Mouse (Mus musculus) cerebellum, postnatal 25 days (tissue): ENCODE results near the gene Cdk6.
"Not testable (repeated sequence)": the region's sequence is repeated elsewhere in the genome, so short reads cannot be mapped to it uniquely, and the experiment has no call there.

ENCODE experiments used
- DNase-seq, 2 experiments: peaks; one replicate each; pipeline ENCODE4 v3.0.0; 2021; ENCODE audit warnings: mixed read lengths in 2 of 2

Gene Cdk6

DNA sequence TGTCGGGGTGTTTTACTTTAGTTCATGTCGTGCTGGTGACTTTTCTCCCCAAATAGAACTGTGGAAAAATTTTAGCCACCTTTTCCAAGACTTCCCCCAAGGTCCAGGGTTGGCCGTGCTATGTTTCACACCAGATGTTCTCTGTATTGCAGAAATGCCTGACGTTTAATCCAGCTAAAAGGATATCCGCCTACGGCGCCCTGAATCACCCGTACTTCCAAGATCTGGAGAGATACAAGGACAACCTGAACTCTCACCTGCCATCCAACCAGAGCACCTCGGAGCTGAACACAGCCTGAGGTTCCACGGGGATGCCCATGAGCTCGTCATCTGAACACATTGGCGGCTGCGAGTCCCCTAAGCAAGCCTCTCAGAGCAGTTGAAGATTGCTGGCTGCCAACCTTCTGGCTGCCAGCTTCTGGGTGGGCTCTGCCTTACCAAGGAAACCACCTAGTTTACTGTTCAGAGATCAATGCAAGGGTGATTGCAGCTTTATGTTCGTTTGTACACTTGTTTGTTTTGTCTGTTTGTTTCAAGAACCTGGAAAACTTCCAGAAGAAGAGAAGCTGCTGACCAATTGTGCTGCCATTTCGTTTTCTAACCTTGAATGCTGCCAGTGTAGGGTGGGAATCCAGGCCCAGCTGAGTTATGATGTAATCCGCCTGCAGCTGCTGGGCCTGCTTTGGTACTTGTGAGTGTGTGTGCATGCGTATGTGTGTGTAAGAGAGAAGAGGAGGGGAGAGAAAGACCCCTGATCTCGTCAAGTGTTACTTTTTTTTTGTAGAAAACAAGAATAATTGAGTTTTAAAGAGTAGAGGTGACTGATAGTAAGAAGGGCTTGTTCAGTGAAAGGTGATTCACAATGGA, 179.4 kb downstream of the Cdk6 start:
- DNase-seq, result no peak

DNA sequence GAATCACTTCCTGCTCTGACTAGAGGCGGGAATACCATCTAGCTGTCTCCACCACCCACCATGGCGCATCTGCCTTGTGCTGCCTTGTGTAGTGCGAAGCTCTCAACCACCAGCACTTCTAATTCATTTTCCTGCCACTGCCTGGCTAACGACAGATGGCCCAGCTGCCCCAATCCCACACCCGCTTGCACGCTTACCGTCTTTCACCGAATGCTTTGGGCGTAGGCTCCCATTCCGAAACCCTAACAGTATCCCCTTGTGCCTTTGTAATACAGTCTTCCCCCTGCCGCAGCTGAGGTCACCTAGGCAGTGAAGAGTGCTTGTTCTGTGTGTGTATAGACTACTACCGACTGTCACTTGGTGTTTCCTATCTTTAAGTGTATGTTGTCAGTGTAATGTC, 180.5 kb downstream of the Cdk6 start:
- no peak for DNase-seq

DNA sequence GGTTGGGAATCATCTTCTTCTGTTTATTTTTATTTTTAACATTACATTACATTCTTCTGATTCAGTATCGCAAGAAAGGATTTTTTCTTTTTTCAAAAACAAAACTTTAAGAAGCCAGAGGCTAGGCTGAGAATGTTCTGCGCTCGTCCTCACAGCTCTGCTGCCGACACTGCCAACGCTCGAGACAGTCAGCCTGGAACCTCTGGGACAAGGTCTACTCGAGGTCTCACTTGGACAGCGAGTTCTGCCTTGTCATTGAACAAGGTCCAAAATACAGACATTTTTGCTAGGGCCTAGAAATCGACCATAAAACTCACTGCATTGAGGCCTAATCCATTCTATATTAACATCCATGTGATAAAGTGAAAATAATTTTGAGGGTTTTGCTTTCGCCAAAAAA, 181.5 kb downstream of the Cdk6 start:
- no peak for DNase-seq

DNA sequence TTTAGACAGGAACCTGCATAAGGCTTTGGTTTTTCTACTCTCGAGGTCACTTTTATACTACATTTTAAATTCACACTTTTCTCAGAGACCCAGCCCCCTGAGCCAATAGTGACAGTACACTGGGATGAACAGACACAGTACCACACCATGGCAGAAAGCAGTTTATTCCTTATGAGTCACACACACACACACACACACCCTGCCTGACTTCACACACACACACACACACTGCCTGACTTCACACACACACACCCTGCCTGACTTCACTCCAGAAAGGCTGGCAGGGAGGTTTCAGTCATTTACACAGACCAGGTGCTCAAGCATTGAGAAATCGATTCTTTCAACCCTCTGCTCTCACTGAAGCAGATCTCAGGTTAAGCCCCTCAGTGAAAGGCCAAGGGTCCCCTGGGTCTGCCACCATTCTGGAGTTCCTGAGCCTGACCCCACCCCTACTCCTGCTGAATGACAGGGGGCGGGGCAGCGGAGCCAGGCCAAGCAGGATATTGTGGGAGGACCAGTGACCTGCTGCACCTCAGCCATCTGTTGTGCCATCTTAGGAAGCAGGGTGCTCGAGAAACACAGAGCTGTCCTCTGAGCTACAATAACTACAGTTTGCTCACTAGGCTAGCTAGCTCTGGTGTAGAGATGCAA, 185.9 kb downstream of the Cdk6 start:
- DNase-seq, result no peak

DNA sequence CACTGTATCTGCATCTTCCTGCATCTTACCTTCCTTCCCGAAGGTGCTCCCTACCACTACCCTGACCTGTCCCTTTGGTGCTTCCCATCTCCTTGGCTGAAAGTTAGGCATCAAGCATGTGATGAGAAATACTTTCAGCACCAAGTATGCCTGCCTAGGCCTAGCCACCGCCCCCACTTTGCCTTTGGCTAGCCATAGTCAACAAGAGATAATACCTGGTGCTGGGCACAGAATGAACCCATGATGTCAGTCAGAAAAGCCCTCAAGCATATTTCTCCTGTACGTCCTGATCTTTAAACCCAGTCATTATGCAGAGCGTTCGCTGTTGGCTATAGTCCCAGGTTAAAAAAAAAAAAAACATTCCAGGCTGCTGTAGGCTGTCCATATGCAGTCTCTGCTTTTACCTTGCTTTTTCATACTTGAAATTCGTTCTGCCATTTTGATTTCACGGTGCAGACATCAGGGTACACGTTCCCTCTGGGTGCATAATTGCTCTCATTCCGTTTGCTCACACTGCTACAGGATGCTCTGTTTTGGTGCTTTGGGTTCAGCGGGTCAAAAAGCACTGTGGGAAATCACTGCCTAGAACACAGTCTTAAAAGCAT, 188.4 kb downstream of the Cdk6 start:
- no peak for DNase-seq

DNA sequence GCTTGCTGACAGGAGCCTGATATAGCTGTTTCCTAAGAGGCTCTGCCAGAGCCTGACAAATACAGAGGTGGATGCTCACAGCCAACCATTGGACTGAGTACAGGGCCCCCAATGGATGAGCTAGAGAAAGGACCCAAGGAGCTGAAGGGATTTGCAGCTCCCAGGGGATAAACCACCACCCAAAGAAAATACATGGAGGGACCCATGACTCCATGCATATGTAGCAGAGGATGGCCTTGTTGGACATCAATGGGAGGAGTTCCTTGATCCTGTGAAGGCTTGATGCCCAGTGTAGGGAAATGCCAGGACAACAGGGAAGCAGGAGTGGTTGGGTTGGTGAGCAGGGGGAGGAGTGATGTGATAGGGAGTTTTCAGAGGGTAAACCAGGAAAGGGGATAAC, 190.8 kb downstream of the Cdk6 start:
- not testable (repeated sequence) for DNase-seq

DNA sequence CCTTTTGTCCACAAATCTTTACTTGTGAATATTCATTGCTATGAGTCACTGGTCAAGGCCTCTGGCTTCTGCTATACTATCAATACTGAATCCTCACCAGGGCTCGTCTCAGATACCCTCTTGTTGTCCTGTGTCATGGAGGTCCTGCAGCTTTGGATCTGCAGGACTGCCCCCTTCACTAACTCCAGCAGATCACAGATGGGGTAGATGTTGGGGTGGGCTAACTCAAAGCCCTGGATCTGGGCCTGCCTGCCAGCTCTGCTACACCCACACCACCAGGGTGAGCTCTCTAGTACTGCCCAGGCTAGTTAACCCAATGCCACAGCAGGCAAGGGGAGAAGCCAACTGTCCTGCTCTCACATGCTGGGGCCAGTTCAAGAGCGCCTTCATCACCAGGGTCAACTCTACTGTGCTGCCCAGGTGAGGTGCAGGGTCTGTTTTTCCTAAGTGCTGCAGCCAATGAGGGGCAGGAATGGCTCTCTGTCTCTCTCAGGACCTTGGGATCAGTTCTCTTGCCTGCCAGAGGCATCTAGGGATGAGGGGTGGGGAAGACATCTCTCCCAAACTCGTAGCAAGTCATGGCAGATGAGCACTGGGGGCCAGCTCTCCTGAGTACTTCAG, 195.4 kb downstream of the Cdk6 start:
- DNase-seq, result no peak

DNA sequence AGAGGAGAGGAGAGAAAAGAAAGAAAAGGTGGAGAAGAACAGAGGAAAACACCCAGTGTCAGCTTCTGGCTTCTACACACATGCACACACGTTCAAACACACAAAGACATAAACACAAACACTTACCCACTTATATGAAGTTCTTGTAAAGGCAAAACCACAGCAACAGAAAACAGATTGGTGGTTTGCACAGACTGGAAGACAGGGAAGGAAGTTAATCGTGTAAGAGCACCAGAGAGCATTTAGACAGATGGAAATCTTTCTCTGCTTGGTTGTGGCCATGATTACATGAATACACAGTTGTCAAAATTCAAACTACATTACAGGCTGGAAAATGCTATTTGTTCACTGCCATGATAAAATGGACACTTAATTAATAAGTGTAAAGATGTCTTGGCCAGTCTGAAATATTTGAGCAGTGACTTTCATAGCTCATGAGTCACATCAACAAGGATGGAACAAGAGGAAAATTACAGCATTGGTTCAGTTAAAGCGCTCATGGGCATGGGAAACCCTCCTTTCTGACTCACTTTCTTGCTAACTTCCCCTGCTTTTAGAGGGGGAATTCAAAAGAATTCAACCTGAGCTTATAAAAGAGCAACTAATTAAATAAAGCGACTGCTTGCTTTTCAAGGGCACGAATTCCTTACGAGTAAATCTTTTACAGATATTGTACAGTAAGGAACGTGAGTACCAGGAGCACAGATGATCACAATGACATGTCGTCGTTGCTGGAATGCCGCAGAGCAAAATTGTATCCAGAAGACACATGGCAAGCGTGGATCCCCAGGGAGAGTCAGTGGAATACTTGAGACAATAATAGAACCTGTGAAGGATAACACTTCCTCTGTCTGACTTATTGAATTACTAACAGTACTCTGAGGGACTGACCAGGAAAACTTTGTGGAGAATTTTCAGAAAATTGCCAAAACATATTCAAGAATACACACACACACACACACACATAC, 197.5 kb downstream of the Cdk6 start:
- DNase-seq, result no peak

DNA sequence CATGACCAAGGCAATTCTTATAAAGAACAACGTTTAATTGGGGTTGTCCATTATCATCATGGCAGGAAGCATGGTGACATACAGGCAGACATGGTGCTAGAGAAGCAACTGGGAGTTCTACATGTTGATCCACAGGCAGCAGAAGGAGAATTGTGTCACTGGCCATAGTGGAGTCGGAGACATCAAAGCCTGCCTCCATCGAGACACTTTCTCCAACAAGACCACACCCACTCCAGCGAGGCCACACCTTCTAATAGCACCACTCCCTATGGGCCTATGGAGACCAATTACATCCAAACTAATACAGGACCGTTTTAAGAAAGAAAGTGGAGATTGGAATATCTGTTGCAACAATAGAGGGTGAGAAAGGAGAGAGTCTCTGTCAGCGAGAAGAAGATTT, 200.6 kb downstream of the Cdk6 start:
- DNase-seq, result no peak

DNA sequence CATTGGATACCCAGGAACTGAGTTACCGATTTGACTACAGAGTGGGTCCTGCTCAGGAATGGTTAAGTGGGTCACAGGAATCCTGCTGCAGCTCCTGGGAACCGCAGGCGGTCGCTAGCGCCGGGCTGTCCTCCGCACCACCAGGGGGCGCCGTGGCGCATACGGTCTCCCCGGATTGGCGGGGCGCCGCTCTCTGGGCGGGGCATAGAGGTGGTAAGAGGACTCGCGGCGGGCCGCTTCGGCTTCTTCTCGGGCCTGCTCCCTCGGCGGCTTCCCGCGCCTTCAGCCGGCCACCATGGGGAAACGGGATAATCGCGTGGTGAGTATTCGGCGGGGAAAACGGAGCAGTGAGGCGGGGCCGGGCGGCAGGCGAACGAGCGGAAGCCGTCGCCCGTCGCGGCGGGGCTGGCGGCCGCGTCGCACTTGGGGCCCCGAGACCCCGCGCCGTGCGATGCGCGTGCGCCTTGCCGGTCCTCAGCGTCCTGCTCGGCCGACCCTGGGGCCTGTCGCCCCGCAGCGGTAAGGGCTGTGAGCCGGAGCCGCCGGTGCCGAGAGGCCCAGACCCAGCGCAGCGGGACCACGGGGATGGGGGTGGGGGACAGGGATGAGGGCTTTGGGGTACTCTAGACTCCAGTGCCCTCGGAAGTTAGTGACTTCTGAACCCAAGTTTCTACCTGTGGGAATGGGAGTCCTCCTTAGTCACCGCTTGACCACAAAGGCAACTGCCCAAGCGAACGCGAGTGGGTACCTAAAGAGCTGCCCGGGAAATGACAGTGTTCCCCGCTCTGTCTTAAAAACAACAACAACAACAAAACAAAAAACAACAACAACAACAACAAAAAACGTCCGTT, 202.6 kb downstream of the Cdk6 start, which contains the start of gene Fam133b:
Gene Fam133b (plus strand): TSS at position 205 of the 851 bp plus-strand sequence.
- peak; percentile 98 for DNase-seq

DNA sequence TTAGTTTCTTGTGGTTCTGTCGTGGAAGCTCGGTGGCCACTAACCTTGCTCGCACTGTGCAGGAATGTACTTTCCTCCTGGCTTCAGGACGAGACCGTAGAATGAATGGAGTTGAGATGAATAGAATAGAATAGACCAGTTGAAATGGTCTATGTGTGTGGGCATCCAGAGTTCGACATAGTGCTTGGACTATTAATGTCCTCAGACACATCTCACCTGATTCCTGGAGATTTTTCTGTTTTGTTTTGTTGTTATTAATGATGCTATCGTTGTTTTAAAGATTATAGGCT, 203.1 kb downstream of the Cdk6 start:
- DNase-seq, result no peak

DNA sequence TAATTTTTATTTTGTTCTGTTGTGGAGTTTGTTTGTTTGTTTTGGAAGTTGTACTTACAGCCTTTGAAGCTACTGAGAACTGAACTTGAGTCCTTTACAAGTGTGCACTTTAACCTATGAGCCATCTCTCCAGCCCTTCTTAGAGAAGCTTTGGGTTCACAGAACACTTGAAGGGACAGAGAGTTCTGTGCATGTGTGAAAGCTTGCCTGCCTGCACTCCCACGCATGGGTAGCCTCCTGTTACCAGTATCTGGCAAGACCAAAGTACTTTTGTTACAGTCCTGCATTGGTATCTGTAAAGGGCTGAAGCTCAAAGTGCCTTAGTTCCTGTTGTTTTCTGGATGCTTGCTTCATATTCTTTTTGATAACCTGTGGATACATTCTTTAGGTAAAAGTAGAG, 204.9 kb downstream of the Cdk6 start:
- no peak for DNase-seq

DNA sequence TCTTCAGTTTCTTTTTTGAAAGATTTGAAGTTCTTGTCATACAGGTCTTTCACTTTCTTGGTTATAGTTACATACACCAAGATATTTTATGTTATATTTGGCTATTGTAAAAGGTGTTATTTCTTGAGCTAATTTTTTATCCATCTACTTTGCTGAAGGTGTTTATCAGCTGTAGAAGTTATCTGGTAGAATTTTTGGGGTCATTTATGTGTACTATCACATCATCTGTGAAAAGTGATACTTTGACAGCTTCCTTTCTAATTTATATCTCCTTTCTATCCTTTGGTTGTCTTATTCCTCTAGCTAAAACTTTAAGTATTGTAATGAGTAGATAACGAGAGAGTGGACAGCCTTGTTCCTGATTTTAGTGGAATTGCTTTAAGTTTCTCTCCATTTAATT, 210.2 kb downstream of the Cdk6 start:
- no peak for DNase-seq

DNA sequence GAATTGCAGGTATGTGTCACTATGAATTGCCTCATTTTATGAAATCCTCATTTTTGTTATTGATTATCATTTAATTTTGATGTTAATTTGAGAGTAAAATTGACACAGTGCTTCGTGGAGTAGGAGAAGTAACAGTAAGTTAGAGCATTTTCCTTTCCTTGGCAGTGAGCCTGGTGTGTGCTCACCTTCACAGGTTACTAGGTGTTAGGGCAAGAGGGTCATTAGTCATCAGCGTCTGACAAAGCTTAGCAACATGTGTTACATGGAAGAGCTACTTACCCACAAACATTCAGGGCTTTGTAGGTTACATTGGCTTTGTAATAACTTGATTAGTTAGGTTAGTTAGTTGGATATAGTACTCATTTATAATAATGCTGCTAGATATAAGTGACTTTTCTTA, 212.9 kb downstream of the Cdk6 start:
- DNase-seq, result no peak

DNA sequence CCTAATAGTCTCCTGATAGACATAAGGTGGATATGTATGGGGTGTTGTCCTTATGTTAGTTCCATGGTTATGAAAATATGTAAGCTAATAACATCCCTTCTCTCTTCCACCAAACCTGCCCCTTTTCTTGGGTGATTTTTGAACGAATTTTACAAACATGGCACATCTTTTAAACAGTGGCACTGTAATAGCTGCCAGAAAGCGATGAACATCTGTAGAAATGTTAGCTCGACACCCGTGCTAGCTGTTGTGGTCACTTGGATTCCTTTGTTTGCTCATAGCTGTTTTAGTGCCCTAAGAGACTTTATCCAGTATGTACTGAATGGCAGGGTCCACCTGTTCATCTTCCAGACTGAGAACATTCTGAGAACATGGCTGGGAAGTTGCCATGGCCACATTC, 230.0 kb downstream of the Cdk6 start, which contains the start of gene 1700109H08Rik:
Gene 1700109H08Rik (plus strand): TSS at position 301 of the 400 bp plus-strand sequence.
- no peak for DNase-seq

DNA sequence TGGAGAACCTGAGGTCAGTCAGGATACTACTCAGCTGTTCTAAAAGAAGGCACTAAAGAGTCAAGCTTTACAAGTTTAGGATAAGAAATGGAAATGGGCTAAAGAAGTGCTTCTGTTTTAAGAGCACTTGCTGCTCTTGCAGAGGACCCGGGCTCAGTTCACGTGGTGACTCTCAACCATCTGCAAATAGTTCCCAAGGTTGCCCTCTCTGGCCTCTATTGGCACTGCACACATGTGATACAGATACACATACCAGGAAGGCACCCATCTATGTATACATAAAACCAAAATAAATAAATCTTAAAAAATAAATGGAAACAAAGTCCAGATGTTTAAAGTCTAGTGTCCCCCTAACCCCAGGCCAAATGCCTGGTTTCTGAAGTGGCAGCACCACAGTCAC, 233.5 kb downstream of the Cdk6 start:
- no peak for DNase-seq

DNA sequence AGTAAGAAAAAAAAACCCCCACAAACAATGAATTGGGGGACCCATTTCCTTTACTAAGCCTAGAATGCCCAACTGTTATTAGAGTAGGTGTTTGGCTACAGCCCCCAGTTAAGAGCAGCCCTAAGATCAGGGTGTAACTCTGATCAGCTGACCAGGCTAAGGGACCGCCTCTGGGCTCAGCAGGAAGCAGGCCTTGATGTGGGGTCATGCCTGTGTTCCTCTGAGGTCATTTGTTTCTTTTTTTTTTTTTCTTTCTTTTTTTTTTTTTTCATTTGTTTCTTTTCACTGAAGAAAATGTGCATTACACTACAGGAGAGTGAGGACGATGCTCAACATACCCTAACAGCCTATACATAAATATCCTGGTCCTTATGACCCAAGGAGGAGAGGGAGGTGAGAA, 236.7 kb downstream of the Cdk6 start:
- no peak for DNase-seq

DNA sequence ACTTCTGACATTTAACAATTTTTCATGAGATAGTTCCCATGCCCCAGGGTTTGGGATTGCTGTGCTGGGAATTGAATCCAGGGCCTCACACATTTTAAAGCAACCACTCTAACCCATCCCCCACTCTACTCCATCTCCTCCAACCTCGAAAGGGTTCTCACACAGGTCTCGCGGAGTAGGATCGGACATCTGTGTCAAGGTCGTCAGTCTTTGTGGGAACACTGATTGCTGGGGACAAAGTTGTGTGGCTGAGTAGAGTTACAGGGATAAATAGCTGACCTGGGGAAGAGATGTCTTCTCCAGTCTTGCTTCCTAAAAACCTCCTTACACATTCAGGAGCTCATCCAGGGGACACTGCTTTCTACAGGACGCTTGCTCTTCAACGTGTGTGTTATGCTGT, 237.8 kb downstream of the Cdk6 start:
- DNase-seq, result no peak
